Mouse (Mus musculus) adrenal gland, adult 2 months (tissue): ENCODE measurements around the gene Adgrg4. TPM values are rescaled to one million over a fixed set of nuclear protein-coding genes. Genes with fewer than 3 reads are reported as not detected.

Experiments
- DNase-seq: peaks from one replicate; pipeline ENCODE4 v3.0.0; 2021
- long read RNA-seq: library from polyadenylated mRNA; stranded (forward); transcript quantifications from one replicate; pipeline ENCODE4 v2.0.0, GENCODE M21; 2021
- polyA plus RNA-seq: library from polyadenylated mRNA; depleted of rRNA; stranded (reverse); fragments of >200 nt; gene quantifications from 2 replicates; pipeline ENCODE4 v1.2.3, GENCODE M21; 2012; rRNA removed
- total RNA-seq, 2 experiments: library from RNA; stranded (reverse); gene quantifications; 2 replicates each; pipeline ENCODE4 v1.2.3; 2021

Adgrg4 gene
- total RNA-seq (not detected), polyA plus RNA-seq (not detected in 2 replicates)
- long read RNA-seq: 0 reads

DNA sequence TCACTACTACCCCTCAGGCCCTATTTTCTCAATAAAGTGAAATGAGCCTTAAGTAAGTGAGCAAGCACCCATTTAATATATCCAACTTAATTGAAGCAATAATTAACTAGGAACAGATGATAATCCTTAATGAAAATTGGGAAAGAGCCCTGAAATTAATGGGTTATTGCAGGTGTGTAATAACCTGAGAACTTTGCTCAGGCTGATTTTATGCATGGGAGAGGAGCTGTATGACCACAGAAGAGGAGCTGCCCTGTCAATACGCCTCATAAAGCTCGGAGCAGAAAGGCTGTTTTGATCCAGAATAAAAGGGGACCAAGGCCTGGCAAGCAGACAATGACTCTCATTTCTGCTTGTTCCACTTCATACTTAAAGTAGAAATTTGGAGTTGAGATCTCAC lies at the start of gene Adgrg4:
TSS of gene Adgrg4 (plus strand) at position 301 of the 400 bp plus-strand sequence.
- DNase-seq: no peak

DNA sequence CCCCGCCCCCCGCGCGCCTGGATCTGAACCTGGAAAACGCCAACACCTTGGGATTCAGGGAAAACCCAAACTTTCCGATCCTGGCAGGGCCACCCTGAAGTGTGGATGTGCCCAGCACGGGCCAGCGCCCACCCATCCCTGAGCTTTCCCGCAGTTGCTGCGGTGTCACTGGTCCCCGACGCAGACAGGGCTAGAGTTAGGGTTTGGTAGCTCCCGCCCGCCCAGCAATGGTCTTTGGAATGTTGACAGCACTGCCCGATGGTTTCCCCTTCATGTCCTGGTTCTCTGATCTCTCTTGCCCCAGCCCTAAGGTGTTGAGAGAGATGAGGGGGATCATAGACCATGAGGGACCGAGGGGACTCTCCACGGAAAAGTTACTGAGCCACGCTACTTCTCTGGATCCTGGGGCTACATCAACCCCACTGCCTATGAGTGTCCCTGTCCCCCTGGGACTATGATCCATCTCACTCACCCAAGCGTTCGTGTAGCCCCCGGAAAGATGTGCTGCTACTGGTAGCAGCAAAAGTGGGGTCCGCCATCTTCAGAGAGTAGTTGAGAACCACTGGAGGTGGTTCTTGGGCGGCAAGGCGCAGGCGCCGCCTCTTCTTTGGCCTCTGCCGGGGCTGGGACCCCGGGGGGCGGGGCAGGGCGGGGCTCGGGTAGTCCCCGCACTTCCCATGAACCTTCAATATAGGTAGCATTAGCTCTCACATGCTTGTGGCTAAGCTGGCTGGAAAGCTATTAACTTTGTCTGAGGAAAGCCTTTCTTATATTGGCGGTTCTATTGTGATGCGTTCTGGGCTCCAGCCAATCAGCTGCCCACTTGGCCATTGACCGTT lies 48.0 kb upstream of the Adgrg4 start, which contains the start of gene Map7d3:
TSS of gene Map7d3 (minus strand) at position 562 of the 839 bp plus-strand sequence.
- DNase-seq: peak; percentile 26

DNA sequence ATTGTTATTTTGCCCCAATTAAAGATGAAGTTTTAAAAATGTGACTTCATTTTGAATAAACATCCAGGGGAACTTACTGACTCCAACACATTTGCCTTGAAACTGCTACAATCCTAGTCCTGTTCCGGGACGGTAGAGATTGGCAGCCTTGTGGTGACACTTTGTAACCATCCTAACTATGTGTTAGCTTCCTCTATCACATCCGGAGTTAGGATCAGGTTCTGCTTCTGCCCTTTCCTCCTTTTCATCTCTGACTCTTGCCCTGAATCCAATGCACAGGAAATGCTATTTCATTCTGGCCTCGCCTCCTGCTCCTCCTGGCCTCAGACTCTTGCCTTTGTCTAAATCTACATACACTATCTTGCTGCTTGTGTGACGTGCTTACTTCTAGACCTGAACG lies 42.5 kb upstream of the Adgrg4 start:
- no peak for DNase-seq

DNA sequence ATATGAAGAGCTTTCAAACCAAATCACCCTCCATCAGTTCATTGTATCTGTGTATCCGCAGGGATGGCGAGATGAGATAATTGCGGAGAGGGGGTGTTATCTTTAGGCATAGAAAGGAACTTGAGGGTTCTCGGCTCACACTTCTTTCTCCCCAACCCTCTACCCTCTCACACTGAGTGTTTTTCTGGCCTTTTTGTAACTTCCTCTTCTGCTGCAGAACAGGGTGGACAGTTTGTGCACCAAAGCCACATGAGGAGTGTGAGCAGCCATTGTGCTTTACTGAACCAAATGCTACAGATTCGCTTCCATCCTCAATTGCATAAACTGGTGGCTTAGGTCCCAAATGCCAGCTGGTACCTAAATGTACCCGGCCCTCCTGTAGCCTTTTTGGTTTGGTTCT lies 34.1 kb upstream of the Adgrg4 start:
- DNase-seq: no peak

DNA sequence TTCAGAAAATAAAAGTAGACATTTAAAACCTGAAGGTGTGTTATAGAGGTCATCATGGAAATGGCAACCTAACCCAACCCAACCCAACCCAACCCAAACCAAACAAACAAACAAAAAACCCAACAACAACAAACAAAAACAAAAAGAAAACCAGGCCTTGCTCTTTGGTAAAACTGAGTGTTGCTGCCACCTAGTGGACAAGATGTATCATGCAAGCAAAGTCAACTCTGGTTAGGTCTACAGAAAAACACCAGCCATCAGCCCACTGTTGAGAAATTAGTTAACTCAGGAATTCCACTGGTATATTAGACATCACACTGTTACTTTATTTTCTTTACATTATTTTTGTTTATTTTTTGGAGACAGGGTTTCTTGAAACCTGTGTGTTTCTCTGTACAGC lies 30.6 kb upstream of the Adgrg4 start:
- no peak for DNase-seq

DNA sequence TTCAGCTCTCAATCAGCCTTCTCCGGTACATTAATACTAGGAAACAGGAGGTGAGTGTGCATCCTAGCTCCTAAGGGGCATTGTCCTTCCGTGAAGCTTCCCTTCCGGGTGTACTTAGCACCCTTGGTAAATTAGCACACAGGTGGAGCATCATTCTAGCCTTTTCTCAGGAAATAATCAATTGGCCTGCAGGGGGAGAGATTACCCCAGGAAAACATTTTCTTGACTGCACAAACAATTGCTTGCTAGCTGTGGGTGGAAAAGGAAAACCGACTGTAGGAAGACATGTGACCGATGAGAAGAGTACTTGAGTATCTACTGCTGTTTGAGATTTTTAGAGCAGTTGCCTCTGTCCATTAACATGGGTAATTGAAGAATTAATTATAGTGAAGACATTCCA lies 28.7 kb upstream of the Adgrg4 start:
- no peak for DNase-seq

DNA sequence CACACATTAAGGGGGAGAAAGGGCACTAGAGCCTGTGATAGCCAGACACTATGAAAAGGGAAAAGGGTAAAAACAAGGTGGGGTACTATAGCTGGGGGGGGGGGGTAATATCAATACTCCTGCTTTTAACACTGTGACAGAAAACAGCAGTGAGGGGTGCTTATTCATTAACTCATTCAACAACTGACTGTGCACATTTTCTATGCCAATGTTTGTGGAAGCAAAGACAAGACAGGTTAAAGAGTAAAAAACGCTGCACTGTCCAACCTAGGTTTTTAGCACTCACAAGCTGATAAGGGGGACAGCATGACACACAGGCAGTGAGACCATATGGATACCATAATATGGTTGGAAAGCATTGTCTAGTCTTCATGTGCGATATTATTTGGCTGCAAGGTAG lies 142.9 kb downstream of the Adgrg4 start:
- DNase-seq: no peak

DNA sequence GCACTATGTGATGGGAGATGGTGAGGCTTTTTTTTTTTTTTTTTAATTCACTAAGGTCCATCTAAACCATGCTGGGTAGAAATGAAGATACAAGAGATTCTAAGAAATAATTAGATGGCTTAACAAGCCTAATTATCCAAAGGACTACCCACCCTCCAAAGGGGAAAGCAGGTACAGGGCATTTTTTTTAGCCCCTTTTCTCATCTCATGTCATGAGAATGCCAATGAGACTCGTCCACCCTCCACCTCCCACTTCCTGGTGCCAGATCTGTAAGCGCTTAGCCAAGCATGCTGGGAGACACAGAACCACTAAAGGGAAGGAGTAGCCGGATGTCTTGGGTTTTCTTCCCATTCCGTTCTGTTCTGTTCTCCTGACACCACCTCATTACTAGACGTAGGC lies 172.8 kb downstream of the Adgrg4 start, which contains the start of gene Brs3:
TSS of gene Brs3 (plus strand) at position 301 of the 400 bp plus-strand sequence.
- no peak for DNase-seq

DNA sequence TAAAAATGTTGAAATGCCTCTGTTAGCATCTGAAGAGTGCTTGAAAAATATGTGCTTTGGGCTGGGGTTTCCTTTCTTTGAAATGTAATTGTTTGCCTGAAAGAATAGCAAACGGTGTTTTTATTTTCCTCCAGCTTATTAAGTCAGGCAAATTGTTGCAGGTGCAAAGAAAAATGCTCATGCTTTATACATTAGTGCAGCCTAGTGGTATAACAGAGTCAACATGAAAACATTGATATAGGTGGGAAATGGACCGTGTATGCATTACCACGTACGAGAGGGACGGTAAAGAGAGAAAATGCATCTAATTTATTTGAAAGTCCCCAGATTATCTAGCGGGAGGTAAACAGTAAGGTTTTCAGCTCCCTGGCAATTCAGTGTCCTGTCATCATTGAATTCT lies 173.9 kb downstream of the Adgrg4 start:
- DNase-seq: no peak

Other genes starting within 250 kb of the Adgrg4 start
- gene Fhl1, start 138.4 kb upstream of the Adgrg4 start, total RNA-seq: 10 to 100 TPM; 27.9 to 59.4 TPM
- 31.5 and 35.3 TPM in 2 replicates for gene Fhl1, start 138.4 kb upstream of the Adgrg4 start, polyA plus RNA-seq
- 1 to 10 TPM; 1.0 to 3.4 TPM for gene Map7d3, start 47.8 kb upstream of the Adgrg4 start, total RNA-seq
- gene Map7d3, start 47.8 kb upstream of the Adgrg4 start, polyA plus RNA-seq: not detected in 2 replicates
- gene Brs3, start 172.9 kb downstream of the Adgrg4 start, total RNA-seq: not detected
- gene Brs3, start 172.9 kb downstream of the Adgrg4 start, polyA plus RNA-seq: not detected in 2 replicates
- 10 to 100 TPM; 35.5 to 46.9 TPM for gene Htatsf1, start 183.4 kb downstream of the Adgrg4 start, total RNA-seq
- 44.1 and 46.9 TPM in 2 replicates for gene Htatsf1, start 183.4 kb downstream of the Adgrg4 start, polyA plus RNA-seq
- gene Vgll1, start 217.9 kb downstream of the Adgrg4 start, total RNA-seq: not detected
- gene Vgll1, start 217.9 kb downstream of the Adgrg4 start, polyA plus RNA-seq: not detected in 2 replicates